Mouse (Mus musculus) spleen, postnatal 10 days (tissue): Measurements from ENCODE around the gene Olfr598.
"Not testable (repeated sequence)": the region's sequence is repeated elsewhere in the genome, so short reads cannot be mapped to it uniquely, and the experiment has no call there.

Source experiments
- DNase-seq, 2 experiments: peaks; one replicate each; pipeline ENCODE4 v3.0.0; 2021 to 2022; ENCODE audit warnings: low spot score in 2 of 2

Olfr598 gene

GRCm38 (mm10) chr7:103323268-103323667, at the start of gene Olfr598:
Gene Olfr598 (plus strand): TSS chr7:103323568.
- DNase-seq, result no peak

DNA sequence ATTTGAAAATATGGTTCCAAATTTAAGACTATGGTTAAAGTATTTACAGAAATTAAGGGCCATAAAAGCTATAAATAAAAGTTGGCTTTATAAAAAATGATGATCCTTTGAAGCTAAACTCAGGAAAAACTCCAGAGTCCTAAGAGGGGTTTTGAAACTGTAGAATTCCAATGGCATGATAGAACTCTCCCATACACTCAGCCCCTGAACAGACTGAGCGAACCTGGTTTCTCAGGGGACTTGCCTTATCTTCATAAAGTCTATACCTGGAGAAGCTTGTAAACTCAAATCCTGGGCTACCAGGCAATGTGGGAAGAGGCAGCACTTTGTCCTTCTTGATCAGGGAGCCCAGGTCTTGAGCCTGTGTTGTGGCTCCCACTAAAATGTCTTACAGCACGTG, 18.0 kb upstream of the Olfr598 start, which contains the start of gene Olfr596:
TSS of gene Olfr596 (plus strand) at position 301 of the 400 bp plus-strand sequence.
- DNase-seq, result not testable (repeated sequence)

GRCm38 (mm10) chr7:103316015-103316414, 7.4 kb upstream of the Olfr598 start, which contains the start of gene Olfr597:
Gene Olfr597 (plus strand): TSS chr7:103316315.
- not testable (repeated sequence) for DNase-seq

GRCm38 (mm10) chr7:103335617-103336016, 12.2 kb downstream of the Olfr598 start, which contains the start of gene Olfr599:
Gene Olfr599 (plus strand): TSS chr7:103335917.
- no peak for DNase-seq

GRCm38 (mm10) chr7:103349569-103349968, 26.2 kb downstream of the Olfr598 start, which contains the start of gene Olfr600:
Gene Olfr600 (minus strand): TSS chr7:103349669.
- no peak for DNase-seq

DNA sequence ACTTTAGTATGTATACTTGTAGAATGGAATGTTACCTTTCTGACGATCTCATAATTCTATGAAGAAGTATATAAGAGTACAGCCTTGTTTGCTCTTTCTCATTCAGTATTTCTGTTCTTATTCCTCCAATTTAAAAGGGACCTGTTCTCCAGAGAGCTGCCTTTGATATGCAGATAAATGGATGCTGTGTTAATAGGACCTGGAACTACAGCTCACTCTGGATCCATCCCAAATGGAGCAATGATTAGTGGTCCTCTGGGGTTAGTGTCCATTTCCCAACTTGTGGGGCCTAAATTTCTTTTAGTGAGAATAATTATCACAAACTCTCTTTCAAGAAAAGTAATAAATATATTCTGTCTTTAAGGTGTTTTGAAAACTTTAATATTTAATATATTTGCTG, 39.2 kb downstream of the Olfr598 start, which contains the start of gene Olfr601:
TSS of gene Olfr601 (minus strand) at position 101 of the 400 bp plus-strand sequence.
- DNase-seq, result no peak
